Mouse (Mus musculus): Measurements from ENCODE around the gene 9930111J21Rik2. TPM values are rescaled to one million over a fixed set of nuclear protein-coding genes. Genes with fewer than 3 reads are reported as not detected.

9930111J21Rik2 gene
- polyA plus RNA-seq, 1 experiment from 2014 or later = 0.24 TPM

Other genes starting within 250 kb of the 9930111J21Rik2 start
- gene Trim41, start 233.9 kb downstream of the 9930111J21Rik2 start, polyA plus RNA-seq (2016; fragmentation: Nextera tagmentation; extraction: Ambion mirVana) = 4.3 and 4.4 TPM in 2 replicates
- gene Trim7, start 225.1 kb downstream of the 9930111J21Rik2 start, polyA plus RNA-seq (2016; fragmentation: Nextera tagmentation; extraction: Ambion mirVana) = 0.39 and 0.52 TPM in 2 replicates
- 3.3 and 5.3 TPM in 2 replicates for gene Gm12184, start 224.6 kb downstream of the 9930111J21Rik2 start, polyA plus RNA-seq (2016; fragmentation: Nextera tagmentation; extraction: Ambion mirVana)
- gene Irgm1, start 179.6 kb downstream of the 9930111J21Rik2 start, polyA plus RNA-seq (2016; fragmentation: Nextera tagmentation; extraction: Ambion mirVana) = 7.6 and 7.7 TPM in 2 replicates
- 0.09 and 0.22 TPM in 2 replicates for gene Gm5431, start 149.0 kb downstream of the 9930111J21Rik2 start, polyA plus RNA-seq (2016; fragmentation: Nextera tagmentation; extraction: Ambion mirVana)
- gene Psme2b, start 105.1 kb downstream of the 9930111J21Rik2 start, polyA plus RNA-seq (2016; fragmentation: Nextera tagmentation; extraction: Ambion mirVana) = 1.1 and 1.5 TPM in 2 replicates
- not detected in 2 replicates for gene Olfr56, start 72.4 kb downstream of the 9930111J21Rik2 start, polyA plus RNA-seq (2016; fragmentation: Nextera tagmentation; extraction: Ambion mirVana)
- 0.09 TPM in 1 of 2 replicates, not detected in the other for gene 9930111J21Rik1, start 71.8 kb downstream of the 9930111J21Rik2 start, polyA plus RNA-seq (2016; fragmentation: Nextera tagmentation; extraction: Ambion mirVana)
- not detected in 2 replicates for gene Gm12185, start 59.0 kb downstream of the 9930111J21Rik2 start, polyA plus RNA-seq (2016; fragmentation: Nextera tagmentation; extraction: Ambion mirVana)
- not detected in 2 replicates for gene Tgtp1, start 57.1 kb downstream of the 9930111J21Rik2 start, polyA plus RNA-seq (2016; fragmentation: Nextera tagmentation; extraction: Ambion mirVana)
- not detected in 2 replicates for gene Tgtp2, start 13.0 kb upstream of the 9930111J21Rik2 start, polyA plus RNA-seq (2016; fragmentation: Nextera tagmentation; extraction: Ambion mirVana)
- 0.55 and 0.68 TPM in 2 replicates for gene Ifi47, start 25.3 kb upstream of the 9930111J21Rik2 start, polyA plus RNA-seq (2016; fragmentation: Nextera tagmentation; extraction: Ambion mirVana)
- gene Olfr1396, start 63.6 kb upstream of the 9930111J21Rik2 start, polyA plus RNA-seq (2016; fragmentation: Nextera tagmentation; extraction: Ambion mirVana) = not detected in 2 replicates
- not detected in 2 replicates for gene Olfr1395, start 91.0 kb upstream of the 9930111J21Rik2 start, polyA plus RNA-seq (2016; fragmentation: Nextera tagmentation; extraction: Ambion mirVana)
- not detected in 2 replicates for gene Olfr1394, start 103.1 kb upstream of the 9930111J21Rik2 start, polyA plus RNA-seq (2016; fragmentation: Nextera tagmentation; extraction: Ambion mirVana)
- gene Btnl9, start 135.9 kb upstream of the 9930111J21Rik2 start, polyA plus RNA-seq (2016; fragmentation: Nextera tagmentation; extraction: Ambion mirVana) = 1.4 and 1.9 TPM in 2 replicates
- 33.5 and 34.6 TPM in 2 replicates for gene Zfp62, start 152.1 kb upstream of the 9930111J21Rik2 start, polyA plus RNA-seq (2016; fragmentation: Nextera tagmentation; extraction: Ambion mirVana)
- 45.7 TPM in 2 replicates for gene Mgat1, start 192.9 kb upstream of the 9930111J21Rik2 start, polyA plus RNA-seq (2016; fragmentation: Nextera tagmentation; extraction: Ambion mirVana)
- gene Olfr1393, start 227.1 kb upstream of the 9930111J21Rik2 start, polyA plus RNA-seq (2016; fragmentation: Nextera tagmentation; extraction: Ambion mirVana) = 0.08 and 0.27 TPM in 2 replicates
- not detected in 2 replicates for gene Olfr1392, start 234.0 kb upstream of the 9930111J21Rik2 start, polyA plus RNA-seq (2016; fragmentation: Nextera tagmentation; extraction: Ambion mirVana)

Measured in heart, embryonic 12.5 days (tissue).